Mouse (Mus musculus): Measurements from ENCODE around the gene Cacnb1.

DNA sequence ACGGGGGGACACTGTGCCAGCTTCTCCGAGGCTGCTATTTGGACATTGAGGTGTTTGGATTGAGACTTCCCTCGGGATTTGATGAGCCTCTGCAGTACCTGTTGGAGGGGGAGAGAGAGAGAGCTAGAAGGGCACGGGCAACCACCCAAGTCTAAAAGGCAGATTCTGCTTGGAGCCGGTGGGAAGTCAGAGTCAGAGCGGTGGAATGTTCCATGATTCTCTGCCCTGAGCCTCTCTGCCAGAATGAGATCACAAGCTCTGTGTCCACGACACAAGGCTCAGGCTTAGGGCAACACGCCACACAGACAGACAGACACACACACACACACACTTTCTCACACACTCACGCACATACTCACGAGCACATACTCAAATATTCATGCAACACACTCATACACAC is 17.1 kb downstream of the Cacnb1 start:
- TF ChIP-seq CTCF (IDR thresholded peaks at IDR 0.05), result no peak
- no peak for TF ChIP-seq EP300 (IDR thresholded peaks at IDR 0.05)
